Mouse (Mus musculus): ENCODE data around the gene Brix1. TPM values are rescaled to one million over a fixed set of nuclear protein-coding genes. Genes with fewer than 3 reads are reported as not detected.

The Brix1 gene
- total RNA-seq, 2 experiments from 2014 or later, result 18.7 to 20.7 TPM

DNA sequence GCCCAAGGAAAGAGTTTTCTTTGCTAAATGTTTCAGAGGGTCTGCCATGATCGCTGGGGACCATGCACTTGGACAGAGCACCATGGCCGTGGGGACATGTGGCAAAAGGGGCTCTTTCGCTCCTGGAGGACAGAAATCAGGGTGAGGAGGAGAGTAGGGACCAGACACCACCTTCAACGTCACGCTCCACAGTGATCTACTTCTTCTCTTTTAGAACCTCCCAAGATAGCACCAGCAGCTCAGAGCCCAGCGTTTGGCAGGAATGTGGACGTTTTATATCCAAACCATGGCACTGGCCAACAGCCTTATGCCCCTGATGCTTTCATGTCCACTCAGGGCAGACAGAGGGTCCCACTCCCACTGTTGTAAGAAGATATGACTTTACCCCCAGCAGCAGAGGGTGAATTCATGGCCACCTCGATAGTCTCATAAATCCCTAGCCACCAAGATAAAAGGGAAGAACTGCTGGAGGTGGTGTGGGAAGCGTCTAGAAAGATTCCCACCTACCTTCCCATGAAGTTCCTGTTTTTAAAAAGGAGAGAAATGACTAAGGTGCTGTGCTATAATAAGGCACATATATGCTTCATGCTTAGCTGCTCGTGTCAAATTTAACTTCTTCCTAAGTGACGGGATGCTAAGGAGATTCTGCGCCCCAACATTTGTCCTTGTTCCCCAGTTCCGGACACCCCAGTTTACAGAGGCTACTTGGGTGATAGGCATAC is 59.0 kb downstream of the Brix1 start:
- Histone ChIP-seq H3K4me3 (no peak overlapping the region), H3K27ac (no peak overlapping the region)
- TF ChIP-seq CTCF (conservative IDR thresholded peaks at IDR 0.05), result no peak
- no peak for DNase-seq (ENCODE audit: low spot score in 2 of 2)

DNA sequence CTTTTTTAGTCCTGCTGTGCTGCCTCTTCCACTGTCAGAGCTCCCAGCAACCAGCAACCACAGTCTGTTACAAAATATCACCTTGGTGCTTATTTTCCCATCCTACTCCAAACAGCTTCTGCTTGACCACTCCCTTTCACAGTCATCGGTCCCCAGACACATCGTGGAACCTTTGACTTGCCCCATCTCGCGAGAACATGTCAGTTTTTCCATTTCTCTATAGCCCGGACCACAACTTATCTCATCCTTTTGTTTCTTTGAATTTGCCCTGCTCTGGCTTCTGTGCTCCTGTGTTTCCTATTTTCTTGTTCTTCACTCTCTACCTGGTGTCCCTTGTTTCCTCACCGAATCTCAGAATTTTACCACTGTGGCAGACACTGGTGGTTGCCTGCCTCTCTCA is 59.6 kb downstream of the Brix1 start:
- DNase-seq (ENCODE audit: low spot score in 2 of 2), result no peak
- Histone ChIP-seq H3K27ac (no peak overlapping the region), H3K4me3 (no peak overlapping the region)
- TF ChIP-seq CTCF (conservative IDR thresholded peaks at IDR 0.05), result no peak

Other genes starting within 250 kb of the Brix1 start
- not detected for gene Gm21973, start 160.6 kb downstream of the Brix1 start, total RNA-seq (2021)
- not detected for gene Agxt2, start 127.4 kb downstream of the Brix1 start, total RNA-seq (2021)
- gene Dnajc21, start 15.4 kb downstream of the Brix1 start, total RNA-seq (2021), result 10 to 100 TPM; 22.2 to 25.6 TPM
- 10 to 100 TPM; 11.5 to 14.1 TPM for gene Rad1, start 71 bp upstream of the Brix1 start, total RNA-seq (2021)
- not detected for gene Ttc23l, start 72.7 kb upstream of the Brix1 start, total RNA-seq (2021)
- gene Rai14, start 228.7 kb upstream of the Brix1 start, total RNA-seq (2021), result 1 to 10 TPM; 4.1 to 4.4 TPM